Mouse (Mus musculus) gastrocnemius, postnatal 14 days (tissue): ENCODE results near the gene Pdia4. TPM values are rescaled to one million over a fixed set of nuclear protein-coding genes. Genes with fewer than 3 reads are reported as not detected.
"Not testable (repeated sequence)": the region's sequence is repeated elsewhere in the genome, so short reads cannot be mapped to it uniquely, and the experiment has no call there.

Experiments used
- DNase-seq: peaks from one replicate; pipeline ENCODE4 v3.0.0; 2021; ENCODE audit warnings: mixed read lengths
- intact Hi-C: fragments of 180-260 bp; cut with DNase I; formaldehyde crosslinking; loops from one replicate; pipeline ENCODE4 v1.15.1; 2025; ENCODE audit warnings: low total_unique reads
- long read RNA-seq, 2 experiments: library from polyadenylated mRNA; stranded (forward); transcript quantifications; one replicate each; pipeline ENCODE4 v2.0.0; 2021
- total RNA-seq, 2 experiments: library from RNA; stranded (reverse); gene quantifications; 2 replicates each; pipeline ENCODE4 v1.2.3; 2021

Pdia4 gene
- 10 to 100 TPM; 22.3 to 32.2 TPM for total RNA-seq
- long read RNA-seq, experiment 1, transcript Pdia4-201 (10 exons, 2,399 nt): major isoform, 32 of 33 reads
- long read RNA-seq, experiment 1, partial matches to known transcripts: 0 of 33 reads
- long read RNA-seq, experiment 1, other reads (novel, unspliced or antisense): 1 of 33 reads
- long read RNA-seq, experiment 2, transcript Pdia4-201 (10 exons, 2,399 nt): major isoform, 41 of 43 reads
- long read RNA-seq, experiment 2, partial matches to known transcripts: 1 of 43 reads
- long read RNA-seq, experiment 2, other reads (novel, unspliced or antisense): 1 of 43 reads

DNA sequence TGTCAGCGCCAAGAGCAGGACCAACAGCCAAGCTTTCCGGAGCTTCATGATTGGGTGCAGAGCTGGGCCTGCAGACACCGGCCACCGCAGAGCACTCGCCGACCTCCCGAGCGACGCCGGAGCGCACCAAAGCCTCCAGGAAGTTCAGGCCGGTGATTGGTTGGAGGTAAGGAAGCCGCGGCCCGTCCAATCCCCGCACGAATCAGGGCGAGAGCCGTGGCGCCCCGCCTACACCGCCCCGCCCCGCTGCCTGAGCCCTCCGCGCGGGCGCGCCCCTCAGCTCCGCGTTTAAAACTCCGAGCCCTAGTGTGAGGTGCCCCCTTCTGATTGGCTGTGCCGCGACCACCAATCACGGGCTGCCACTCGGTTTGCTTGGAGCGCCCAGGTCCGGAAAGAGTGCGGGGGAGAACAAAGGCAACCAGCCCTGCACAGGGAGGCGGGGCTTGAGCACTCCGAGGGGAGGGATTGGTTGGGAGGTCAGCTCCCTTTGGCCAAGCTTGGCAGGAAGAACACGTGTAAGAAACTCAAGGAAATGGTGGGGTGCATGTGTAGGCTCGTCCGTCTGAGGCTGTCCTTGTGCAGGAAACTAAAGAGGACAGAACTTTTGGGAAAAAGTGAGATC is at the start of gene Pdia4:
Gene Pdia4 (minus strand): TSS at position 174 of the 622 bp plus-strand sequence.
- intact Hi-C loops: no loop called here
- peak; percentile 99 for DNase-seq

DNA sequence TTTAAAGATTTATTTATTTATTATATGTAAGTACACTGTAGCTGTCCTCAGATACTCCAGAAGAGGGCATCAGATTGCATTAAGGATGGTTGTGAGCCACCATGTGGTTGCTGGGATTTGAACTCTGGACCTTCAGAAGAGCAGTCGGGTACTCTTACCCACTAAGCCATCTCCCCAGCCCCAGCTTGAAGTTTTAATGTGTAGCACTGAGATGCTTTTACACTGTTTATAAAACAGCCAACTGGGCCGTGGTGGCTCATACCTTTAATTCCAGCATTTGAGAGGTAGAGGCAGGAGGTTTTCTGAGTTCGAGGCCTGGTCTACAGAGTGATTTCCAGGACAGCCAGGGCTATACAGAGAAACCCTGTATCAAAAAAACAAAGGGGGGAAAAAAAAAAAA is 44.5 kb upstream of the Pdia4 start:
- intact Hi-C loops, DNase-seq: not testable (repeated sequence)

- no peak for DNase-seq
- intact Hi-C loops: no loop called here
Measured at GRCm38 (mm10) chr6:47857241-47857640, 44.0 kb upstream of the Pdia4 start.

- intact Hi-C loops: no loop called here
- DNase-seq: no peak
Measured at GRCm38 (mm10) chr6:47845779-47846178, 32.5 kb upstream of the Pdia4 start.

- DNase-seq: no peak
- intact Hi-C loops: no loop called here
Measured at GRCm38 (mm10) chr6:47842337-47842736, 29.1 kb upstream of the Pdia4 start.

DNA sequence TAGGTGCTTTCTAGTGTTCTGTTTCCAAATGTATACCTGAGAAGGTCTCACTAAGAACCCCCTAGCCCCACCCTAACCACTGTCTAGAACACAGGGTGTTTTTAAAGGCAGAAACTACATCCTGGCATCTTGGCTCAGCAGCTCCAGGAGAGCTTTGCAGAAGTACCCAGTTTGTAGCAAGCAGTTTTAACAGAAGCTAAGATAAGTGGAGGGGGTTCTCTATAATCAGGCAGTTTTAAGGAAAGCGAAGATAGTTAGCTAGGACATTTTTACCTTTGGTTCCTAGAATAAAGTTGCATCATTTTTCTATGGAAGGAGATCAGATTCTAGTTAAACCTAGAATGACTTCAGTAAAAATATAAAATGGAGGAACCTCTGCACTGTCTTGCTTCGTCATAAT is 28.6 kb upstream of the Pdia4 start:
- intact Hi-C loops: no loop called here
- DNase-seq: no peak

DNA sequence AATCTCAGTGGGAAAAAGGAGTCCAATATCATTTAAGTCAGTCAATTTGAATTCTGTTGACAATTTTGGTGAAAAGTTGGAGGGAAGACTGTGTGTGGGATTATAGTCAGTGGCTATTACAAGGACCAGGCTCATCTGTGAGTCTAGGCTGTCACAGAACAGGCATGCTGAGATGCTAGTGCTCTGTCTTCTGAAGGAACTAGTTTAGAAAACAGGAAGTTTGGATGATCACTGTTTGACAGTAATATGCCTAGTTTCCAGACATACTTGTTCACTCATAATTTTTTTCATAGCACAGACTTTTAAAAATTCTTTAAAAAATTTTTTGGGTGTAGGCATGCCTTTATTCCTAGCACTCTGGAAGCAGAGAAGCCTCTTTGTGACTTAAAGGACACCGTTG is 27.8 kb upstream of the Pdia4 start:
- intact Hi-C loops: no loop called here

GRCm38 (mm10) chr6:47837630-47838029 is 24.4 kb upstream of the Pdia4 start:
- intact Hi-C loops: no loop called here

More for the DNA sequence above, 27.8 kb upstream of the Pdia4 start:
- no peak for DNase-seq

GRCm38 (mm10) chr6:47835984-47836521 is 22.8 kb upstream of the Pdia4 start:
- DNase-seq: peak; percentile 25
- intact Hi-C loops: no loop called here

More at GRCm38 (mm10) chr6:47837630-47838029, 24.4 kb upstream of the Pdia4 start:
- no peak for DNase-seq

DNA sequence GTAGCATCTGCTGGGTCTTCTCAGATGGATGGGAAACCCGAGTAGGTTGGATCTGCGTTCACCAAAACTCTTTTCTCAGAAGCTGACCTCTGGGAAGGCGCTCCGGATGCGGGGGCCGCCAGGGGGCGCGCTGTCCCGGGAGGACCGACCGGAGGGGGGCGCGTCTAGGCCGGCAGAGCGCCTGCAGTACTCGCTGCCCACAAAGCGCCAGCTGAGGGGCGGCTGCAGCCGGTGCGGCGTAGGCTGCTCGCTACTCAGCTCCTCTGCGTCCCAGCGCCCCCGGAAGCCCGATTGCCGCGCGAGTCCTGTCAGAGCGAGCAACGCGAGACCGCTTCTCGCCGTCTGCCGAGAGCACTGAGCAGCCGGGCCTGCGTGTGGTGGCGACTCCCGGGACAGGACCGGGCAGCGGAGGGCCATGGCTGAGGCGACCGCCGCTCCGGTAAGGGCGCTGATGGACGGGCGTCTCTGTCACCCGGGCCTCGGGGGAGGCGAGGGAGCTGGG is 22.3 kb upstream of the Pdia4 start, which contains the start of gene Zfp398:
Gene Zfp398 (plus strand): TSS at position 180 of the 502 bp plus-strand sequence.
- DNase-seq: peak; percentile 97
- intact Hi-C loops: no loop called here

- intact Hi-C loops: loop anchor here (5.0 kb wide), 1 partner anchor 35 kb away; no protein-coding TSS in a partner anchor
- no peak for DNase-seq
Measured at GRCm38 (mm10) chr6:47832220-47832619, 19.0 kb upstream of the Pdia4 start.

- peak; percentile 94 for DNase-seq
- intact Hi-C loops: loop anchor here (5.0 kb wide), 1 partner anchor 33 kb away; no protein-coding TSS in a partner anchor
Measured at GRCm38 (mm10) chr6:47830104-47831078, 17.2 kb upstream of the Pdia4 start, which contains the start of gene Zfp786. Gene Zfp786, minus strand, starts transcription at chr6:47830867.

GRCm38 (mm10) chr6:47828950-47829349 is 15.7 kb upstream of the Pdia4 start:
- intact Hi-C loops: no loop called here
- no peak for DNase-seq

DNA sequence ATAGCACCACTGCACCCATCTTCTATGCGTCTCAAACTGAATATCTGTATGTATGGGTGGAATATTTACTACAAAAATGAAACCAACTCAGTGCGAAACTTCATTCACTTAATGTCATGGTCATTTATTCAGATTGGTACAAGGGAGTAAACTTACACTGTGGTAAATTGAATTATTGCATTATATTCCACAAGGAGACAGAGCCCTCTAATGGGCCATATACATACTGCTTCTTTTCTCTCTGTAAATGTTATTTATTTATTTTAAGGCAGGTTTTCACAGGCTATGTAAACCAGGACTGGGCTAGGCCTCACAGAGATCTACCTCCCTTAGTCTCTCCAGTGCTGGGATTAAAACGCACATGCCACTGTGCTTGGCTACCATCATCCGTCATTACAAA is 14.2 kb upstream of the Pdia4 start:
- DNase-seq: no peak
- intact Hi-C loops: no loop called here

- intact Hi-C loops: no loop called here
- no peak for DNase-seq
Measured at GRCm38 (mm10) chr6:47824241-47824640, 11.0 kb upstream of the Pdia4 start.

- intact Hi-C loops: no loop called here
- no peak for DNase-seq
Measured at GRCm38 (mm10) chr6:47821776-47822175, 8.5 kb upstream of the Pdia4 start.

DNA sequence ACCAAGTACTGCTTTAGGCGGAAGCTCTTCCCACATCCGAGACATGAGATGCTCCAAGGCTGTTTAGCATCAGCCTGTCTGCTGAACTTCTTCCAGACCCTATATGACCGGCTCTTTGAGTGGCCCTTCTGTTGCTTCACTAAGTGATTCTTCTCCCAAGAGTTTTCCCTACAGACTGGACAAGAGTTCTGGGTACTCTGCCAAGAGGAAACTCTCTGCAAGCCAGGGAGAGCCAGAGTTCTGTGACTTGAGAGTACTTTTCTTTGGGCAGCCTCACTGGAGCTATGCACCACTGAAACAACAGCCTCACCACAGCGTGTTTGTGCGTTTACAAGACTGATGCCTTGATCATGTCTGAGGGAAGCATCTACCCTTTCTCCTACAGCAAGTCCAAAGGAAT is 8.0 kb upstream of the Pdia4 start:
- intact Hi-C loops: no loop called here

GRCm38 (mm10) chr6:47819626-47820325 is 6.5 kb upstream of the Pdia4 start:
- intact Hi-C loops: no loop called here
- no peak for DNase-seq

More for the DNA sequence above, 8.0 kb upstream of the Pdia4 start:
- DNase-seq: no peak

GRCm38 (mm10) chr6:47818721-47819120 is 5.5 kb upstream of the Pdia4 start:
- intact Hi-C loops: no loop called here
- DNase-seq: no peak
